Mouse (Mus musculus): Measurements from ENCODE around the gene Kif6. TPM values are rescaled to one million over a fixed set of nuclear protein-coding genes. Genes with fewer than 3 reads are reported as not detected.

Kif6 gene
- polyA plus RNA-seq, 1 experiment from 2014 or later = 1.6 TPM

DNA sequence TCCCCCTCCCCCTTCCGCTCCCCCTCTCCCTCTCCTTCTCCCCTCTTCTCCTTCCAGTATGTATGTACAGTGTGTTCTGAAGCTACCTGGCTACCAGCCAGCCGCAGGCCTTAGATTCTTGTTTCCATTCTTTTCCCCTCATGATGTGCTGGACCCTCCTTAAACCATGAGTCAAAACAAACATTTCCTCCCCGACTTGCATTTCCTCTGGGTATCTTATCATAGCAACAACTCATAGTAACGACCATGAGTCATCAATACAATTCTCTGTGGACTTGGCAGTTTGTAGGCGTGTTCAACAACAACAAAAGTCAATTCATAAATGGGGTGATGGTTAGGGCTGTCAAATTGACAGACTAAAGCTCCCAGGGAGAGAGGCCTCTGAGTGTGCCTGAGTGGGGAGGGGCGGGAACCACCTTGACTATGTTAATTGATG, 136.0 kb downstream of the Kif6 start:
- H3K27ac ChIP-seq (replicated peaks) = no peak overlapping the region
- no peak overlapping the region for H3K4me3 ChIP-seq
- WGBS = 87% methylated on average over 6 of the region's 6 CpGs
- H3K9me3 ChIP-seq (replicated peaks) = peaks cover 5% of the 10 kb centered on the region
- H3K36me3 ChIP-seq = no peaks in the 10 kb centered on the region
- peaks cover 4% of the 10 kb centered on the region; the same call in 1 of the 2 replicates for H3K27me3 ChIP-seq (ENCODE audit: low read depth, poor library complexity, severe bottlenecking)
- no peaks in the 10 kb centered on the region; the same call in 1 of the 2 replicates for H3K4me1 ChIP-seq
- DNase-seq (ENCODE audit: low spot score) = no peak

DNA sequence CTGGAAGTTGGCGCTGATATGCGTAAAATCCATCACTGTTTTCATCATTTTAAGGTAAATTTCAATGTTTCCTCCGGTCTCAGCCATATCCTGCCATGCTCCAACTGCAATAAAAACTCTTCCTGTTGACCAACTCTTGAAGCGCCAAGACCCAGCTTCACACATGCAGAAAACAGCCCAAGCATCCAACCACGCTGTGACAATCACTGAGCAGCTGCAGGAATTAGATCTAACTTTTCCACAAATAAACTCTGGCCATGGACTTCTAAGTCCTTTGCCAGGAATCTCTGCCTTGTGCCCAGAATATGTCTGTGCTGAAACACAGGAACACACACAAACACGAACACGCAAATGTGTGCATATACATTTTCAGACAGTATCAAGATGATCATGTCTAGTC, 138.9 kb downstream of the Kif6 start:
- H3K36me3 ChIP-seq = no peaks in the 10 kb centered on the region
- 96% methylated on average over 7 of the region's 7 CpGs for WGBS
- no peaks in the 10 kb centered on the region for H3K27me3 ChIP-seq (ENCODE audit: low read depth, poor library complexity, severe bottlenecking)
- H3K9me3 ChIP-seq (replicated peaks) = no peaks in the 10 kb centered on the region
- no peak for DNase-seq (ENCODE audit: low spot score)
- H3K4me3 ChIP-seq = no peak overlapping the region
- H3K4me1 ChIP-seq = no peaks in the 10 kb centered on the region; the same call in 1 of the 2 replicates
- H3K27ac ChIP-seq (replicated peaks) = no peak overlapping the region

DNA sequence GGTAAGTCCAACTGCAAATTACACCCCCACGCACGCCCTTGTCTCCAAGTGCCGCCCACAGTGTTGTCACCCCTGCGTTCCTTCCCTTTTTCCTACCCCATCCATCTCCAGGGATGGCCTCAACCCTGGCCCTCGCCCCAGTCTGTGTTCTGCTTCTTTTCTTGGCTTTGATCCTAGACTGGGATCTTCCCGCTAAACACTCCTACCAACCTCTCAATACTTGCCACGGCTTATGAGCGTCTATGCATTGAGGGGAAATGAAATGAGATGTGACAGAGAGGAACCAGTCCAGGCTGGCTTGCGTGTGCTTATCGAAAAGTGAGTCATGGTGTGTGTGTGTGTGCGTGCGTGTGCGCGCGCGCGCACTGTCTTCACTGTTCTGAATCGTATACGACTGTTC, 141.9 kb downstream of the Kif6 start:
- no peak for DNase-seq (ENCODE audit: low spot score)
- H3K4me3 ChIP-seq = no peak overlapping the region
- no peaks in the 10 kb centered on the region for H3K27me3 ChIP-seq (ENCODE audit: low read depth, poor library complexity, severe bottlenecking)
- H3K27ac ChIP-seq (replicated peaks) = no peak overlapping the region
- no peaks in the 10 kb centered on the region for H3K9me3 ChIP-seq (replicated peaks)
- WGBS = 96% methylated on average over 19 of the region's 19 CpGs
- no peaks in the 10 kb centered on the region for H3K36me3 ChIP-seq
- no peaks in the 10 kb centered on the region; the same call in 1 of the 2 replicates for H3K4me1 ChIP-seq

GRCm38 (mm10) chr17:49759047-49759446, 144.1 kb downstream of the Kif6 start:
- no peaks in the 10 kb centered on the region for H3K27me3 ChIP-seq (ENCODE audit: low read depth, poor library complexity, severe bottlenecking)
- 81% methylated on average over 4 of the region's 4 CpGs for whole genome bisulfite sequencing
- H3K27ac ChIP-seq (replicated peaks) = no peak overlapping the region

GRCm38 (mm10) chr17:49761260-49761659, 146.3 kb downstream of the Kif6 start:
- Histone ChIP-seq H3K4me3 (no peak overlapping the region), H3K9me3 (replicated peaks) (no peaks in the 10 kb centered on the region), H3K27ac (replicated peaks) (no peak overlapping the region), H3K4me1 (peaks cover 12% of the 10 kb centered on the region), H3K36me3 (no peaks in the 10 kb centered on the region), H3K27me3 (ENCODE audit: low read depth, poor library complexity, severe bottlenecking) (peaks cover under 1% of the 10 kb centered on the region; the same call in 1 of the 2 replicates)
- DNase-seq (ENCODE audit: low spot score) = no peak
- 79% methylated on average over 11 of the region's 11 CpGs for WGBS

More at GRCm38 (mm10) chr17:49759047-49759446, 144.1 kb downstream of the Kif6 start:
- Histone ChIP-seq H3K9me3 (replicated peaks) (no peaks in the 10 kb centered on the region), H3K4me3 (no peak overlapping the region), H3K4me1 (no peaks in the 10 kb centered on the region), H3K36me3 (no peaks in the 10 kb centered on the region)
- DNase-seq (ENCODE audit: low spot score) = no peak

GRCm38 (mm10) chr17:49761838-49762237, 146.9 kb downstream of the Kif6 start:
- WGBS = 80% methylated on average over 8 of the region's 8 CpGs
- DNase-seq (ENCODE audit: low spot score) = no peak
- Histone ChIP-seq H3K9me3 (replicated peaks) (no peaks in the 10 kb centered on the region), H3K4me1 (peaks cover 12% of the 10 kb centered on the region), H3K4me3 (no peak overlapping the region), H3K27me3 (ENCODE audit: low read depth, poor library complexity, severe bottlenecking) (peaks cover 7% of the 10 kb centered on the region; the same call in 1 of the 2 replicates), H3K27ac (replicated peaks) (no peak overlapping the region), H3K36me3 (no peaks in the 10 kb centered on the region)

DNA sequence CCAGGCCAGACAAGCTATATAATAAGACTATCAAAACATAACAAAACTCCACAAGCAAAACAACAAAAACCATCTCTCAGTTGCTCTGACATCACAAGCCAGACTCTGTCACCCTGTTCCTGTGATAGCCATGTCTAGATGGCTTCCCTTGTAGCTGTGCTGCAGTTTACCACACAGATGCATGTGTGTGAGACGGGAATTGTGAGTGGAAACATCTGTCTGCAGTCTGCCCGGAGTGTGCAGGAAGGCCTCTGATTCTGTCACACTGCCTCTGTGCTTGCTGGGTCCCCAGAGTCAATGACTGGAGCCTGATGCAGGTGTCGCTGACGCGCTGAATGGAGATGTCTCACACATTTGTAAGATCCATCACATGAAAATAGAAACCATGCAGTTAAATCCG, 150.0 kb downstream of the Kif6 start:
- no peak overlapping the region for H3K27ac ChIP-seq (replicated peaks)
- H3K9me3 ChIP-seq (replicated peaks) = no peaks in the 10 kb centered on the region
- no peaks in the 10 kb centered on the region for H3K36me3 ChIP-seq
- WGBS = 83% methylated on average over 6 of the region's 6 CpGs
- peaks cover 22% of the 10 kb centered on the region for H3K4me1 ChIP-seq
- no peak for DNase-seq (ENCODE audit: low spot score)
- no peak overlapping the region for H3K4me3 ChIP-seq
- H3K27me3 ChIP-seq (ENCODE audit: low read depth, poor library complexity, severe bottlenecking) = peaks cover 10% of the 10 kb centered on the region; the same call in 1 of the 2 replicates

DNA sequence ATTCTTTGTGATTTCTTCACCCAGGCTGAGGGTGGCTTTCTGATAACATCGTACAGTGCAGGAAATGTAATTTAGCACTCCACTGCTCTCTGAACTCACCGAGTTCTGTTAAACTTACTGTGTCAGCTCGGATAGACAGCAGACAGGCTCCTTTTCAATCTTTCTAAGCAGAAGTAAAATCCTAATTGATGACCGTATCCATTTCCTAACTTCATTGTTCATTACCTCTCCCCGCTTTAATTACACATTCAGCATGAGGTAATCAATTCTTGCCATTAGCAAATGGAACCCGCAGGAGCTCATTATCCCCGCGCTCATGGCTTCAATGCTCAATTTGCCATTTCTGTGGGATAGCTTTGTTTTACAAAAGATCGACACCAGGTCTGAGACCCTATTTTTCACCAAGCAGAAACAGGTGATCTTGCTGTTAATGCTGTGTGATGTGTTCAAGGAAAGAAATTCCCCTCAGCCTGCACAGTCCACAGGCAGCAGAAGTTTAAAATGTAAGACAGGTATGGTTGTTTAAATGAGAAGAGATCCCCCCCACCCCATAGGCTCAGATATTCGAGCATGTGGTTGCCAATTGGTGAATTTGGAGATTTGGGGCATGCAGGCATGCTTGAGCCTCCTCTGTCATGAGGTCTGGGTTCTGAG, 152.9 kb downstream of the Kif6 start:
- Histone ChIP-seq H3K4me1 (peaks cover 22% of the 10 kb centered on the region), H3K36me3 (no peaks in the 10 kb centered on the region), H3K27ac (replicated peaks) (no peak overlapping the region), H3K27me3 (ENCODE audit: low read depth, poor library complexity, severe bottlenecking) (peaks cover 10% of the 10 kb centered on the region; the same call in 1 of the 2 replicates), H3K9me3 (replicated peaks) (no peaks in the 10 kb centered on the region), H3K4me3 (no peak overlapping the region)
- whole genome bisulfite sequencing = 46% methylated on average over 10 of the region's 10 CpGs
- DNase-seq (ENCODE audit: low spot score) = no peak

DNA sequence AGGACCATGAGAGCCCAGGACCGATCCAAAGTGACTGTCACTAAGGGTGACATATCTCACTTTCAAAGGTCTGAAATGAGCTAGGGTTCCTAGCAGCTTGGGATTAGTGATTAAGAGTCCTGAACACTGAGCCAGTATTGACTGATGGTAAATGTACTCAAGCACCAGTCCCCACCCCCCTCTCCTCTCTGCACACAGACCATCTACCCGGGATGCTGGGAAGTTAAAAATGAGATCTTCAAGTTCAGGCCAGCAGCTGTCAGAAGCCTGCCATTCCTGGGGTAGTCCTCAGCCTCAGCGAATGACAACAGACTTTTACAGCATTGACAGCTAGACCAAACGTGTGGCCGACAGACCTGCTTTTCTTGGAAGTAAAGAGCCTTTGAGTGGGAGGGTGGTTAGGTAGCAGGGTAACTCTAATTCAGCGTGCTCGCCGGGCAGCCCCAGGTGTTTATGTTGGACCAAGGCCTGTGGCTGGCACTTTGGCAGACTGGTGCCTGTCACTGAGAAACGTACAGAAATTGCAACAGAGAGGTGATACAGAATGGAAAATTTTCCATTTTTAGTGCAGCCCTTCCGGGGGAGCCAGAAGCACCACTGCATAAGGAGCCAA, 156.9 kb downstream of the Kif6 start:
- no peaks in the 10 kb centered on the region for H3K36me3 ChIP-seq
- 82% methylated on average over 10 of the region's 10 CpGs for WGBS
- H3K27ac ChIP-seq (replicated peaks) = no peak overlapping the region
- no peak for DNase-seq (ENCODE audit: low spot score)
- no peaks in the 10 kb centered on the region for H3K9me3 ChIP-seq (replicated peaks)
- peaks cover 4% of the 10 kb centered on the region; the same call in 1 of the 2 replicates for H3K27me3 ChIP-seq (ENCODE audit: low read depth, poor library complexity, severe bottlenecking)
- no peak overlapping the region for H3K4me3 ChIP-seq
- peaks cover 10% of the 10 kb centered on the region for H3K4me1 ChIP-seq

- no peak for DNase-seq (ENCODE audit: low spot score)
- Histone ChIP-seq H3K4me1 (no peaks in the 10 kb centered on the region), H3K4me3 (no peak overlapping the region), H3K27ac (replicated peaks) (no peak overlapping the region), H3K36me3 (no peaks in the 10 kb centered on the region), H3K27me3 (ENCODE audit: low read depth, poor library complexity, severe bottlenecking) (no peaks in the 10 kb centered on the region), H3K9me3 (replicated peaks) (no peaks in the 10 kb centered on the region)
- WGBS = 85% methylated on average over 13 of the region's 13 CpGs
Observed at GRCm38 (mm10) chr17:49777115-49777839, 162.3 kb downstream of the Kif6 start.

- WGBS = 87% methylated on average over 4 of the region's 4 CpGs
- H3K27me3 ChIP-seq (ENCODE audit: low read depth, poor library complexity, severe bottlenecking) = no peaks in the 10 kb centered on the region
- H3K9me3 ChIP-seq (replicated peaks) = no peaks in the 10 kb centered on the region
- no peak overlapping the region for H3K4me3 ChIP-seq
- no peaks in the 10 kb centered on the region for H3K4me1 ChIP-seq
- no peak overlapping the region for H3K27ac ChIP-seq (replicated peaks)
- DNase-seq (ENCODE audit: low spot score) = no peak
- no peaks in the 10 kb centered on the region for H3K36me3 ChIP-seq
Observed at GRCm38 (mm10) chr17:49779066-49779465, 164.1 kb downstream of the Kif6 start.

DNA sequence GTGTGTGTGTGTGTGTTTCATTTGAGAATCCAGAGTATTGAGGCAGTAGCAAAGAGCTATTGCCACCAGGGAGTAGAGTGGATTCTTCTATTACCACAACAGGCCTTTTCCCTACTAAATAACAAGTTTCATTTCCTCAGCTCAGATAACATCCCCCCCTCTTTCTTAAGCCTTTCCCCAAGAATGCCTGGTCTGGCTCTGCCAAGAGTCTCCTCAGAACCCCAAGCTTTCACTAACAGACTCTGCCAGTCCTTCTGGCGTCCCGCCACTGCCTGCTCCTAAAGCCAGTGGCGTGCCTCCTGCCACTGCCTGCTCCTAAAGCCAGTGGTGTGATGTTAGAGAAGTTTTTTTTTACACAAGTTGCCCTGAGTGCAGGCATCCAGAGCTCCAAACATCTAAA, 164.6 kb downstream of the Kif6 start:
- WGBS = 92% methylated on average over 3 of the region's 3 CpGs

DNA sequence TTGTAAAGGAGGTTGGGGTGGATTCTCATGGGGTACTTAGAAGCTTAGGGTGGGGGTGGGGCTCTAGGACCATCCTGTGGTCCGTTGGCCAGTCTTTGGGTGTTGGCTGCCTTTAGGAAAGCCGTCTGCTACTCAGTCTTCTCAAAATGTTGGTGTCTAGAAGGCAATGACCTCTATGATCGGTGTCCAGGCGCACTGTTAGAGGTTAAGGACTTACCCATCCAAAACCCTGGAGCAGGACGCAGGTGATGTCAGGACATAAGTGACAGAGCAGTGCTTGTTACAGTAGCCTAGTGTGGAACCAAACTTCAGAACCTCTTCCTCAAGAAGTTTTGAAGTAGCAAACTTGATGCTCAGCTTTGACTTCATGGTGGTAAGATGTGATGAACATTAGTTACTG, 170.9 kb downstream of the Kif6 start:
- no peak overlapping the region for H3K4me3 ChIP-seq
- H3K36me3 ChIP-seq = no peaks in the 10 kb centered on the region
- whole genome bisulfite sequencing = 86% methylated on average over 5 of the region's 5 CpGs
- peaks cover 24% of the 10 kb centered on the region for H3K4me1 ChIP-seq
- no peak overlapping the region for H3K27ac ChIP-seq (replicated peaks)
- no peak for DNase-seq (ENCODE audit: low spot score)
- no peaks in the 10 kb centered on the region for H3K9me3 ChIP-seq (replicated peaks)
- H3K27me3 ChIP-seq (ENCODE audit: low read depth, poor library complexity, severe bottlenecking) = no peaks in the 10 kb centered on the region

More for the DNA sequence above, 164.6 kb downstream of the Kif6 start:
- DNase-seq (ENCODE audit: low spot score) = no peak
- Histone ChIP-seq H3K27me3 (ENCODE audit: low read depth, poor library complexity, severe bottlenecking) (no peaks in the 10 kb centered on the region), H3K4me1 (no peaks in the 10 kb centered on the region), H3K36me3 (no peaks in the 10 kb centered on the region), H3K27ac (replicated peaks) (no peak overlapping the region), H3K9me3 (replicated peaks) (no peaks in the 10 kb centered on the region), H3K4me3 (no peak overlapping the region)
